Comparison of ENCODE assay signal across 1 mouse cellular context in the genomic region with DNA sequence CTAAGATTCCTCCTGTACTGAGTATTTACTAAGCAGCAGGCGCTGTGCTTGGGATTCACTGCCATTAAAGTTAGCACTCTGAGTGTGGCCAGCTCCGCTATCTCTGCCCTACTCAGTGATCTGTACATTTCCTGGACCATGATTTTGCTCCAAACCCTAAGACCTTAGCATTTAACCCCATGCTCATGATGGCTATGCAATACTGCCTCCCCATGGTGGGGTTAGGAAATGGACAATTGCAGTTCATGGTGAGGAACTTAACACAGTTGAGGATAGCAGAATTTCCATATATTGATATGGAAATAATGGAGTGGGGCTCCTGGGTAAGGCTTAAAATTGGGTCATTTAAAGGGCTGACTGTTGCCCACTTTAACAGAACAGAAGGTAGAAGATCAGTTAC.
A peak's percentile ranks its signal among the peaks of the same experiment; 100 is the strongest.
TF ChIP-seq lines count a peak whose summit lies in the region.

No protein-coding gene starts in this region.

TF ChIP-seq in CH12.LX, 34 proteins besides CTCF, POLR2A, EP300 and RAD21 (continued from another document):
- TF ChIP-seq MAX (IDR thresholded peaks at IDR 0.05; ENCODE audit: low read length), result 0 out of 2 replicates have a peak, but pooled peaks have one; percentile 33
- TF ChIP-seq ZMIZ1 (IDR thresholded peaks at IDR 0.05; ENCODE audit: low read depth, low read length), result no peak
- peak; percentile 88 for TF ChIP-seq ZC3H11A (IDR thresholded peaks at IDR 0.05; ENCODE audit: low read depth, low read length)
